Mouse (Mus musculus) myocyte (in vitro differentiated cells): ENCODE data around the gene Slc27a1. TPM values are rescaled to one million over a fixed set of nuclear protein-coding genes. Genes with fewer than 3 reads are reported as not detected.
A peak's percentile ranks its signal among the peaks of the same experiment; 100 is the strongest.

Source experiments
- H3K27me3 ChIP-seq: one replicate; pipeline ENCODE4 v1.6.1; 2011; ENCODE audit not compliant: control insufficient read depth, insufficient read depth, insufficient read length
- H3K36me3 ChIP-seq: one replicate; pipeline ENCODE4 v1.6.1; 2011; ENCODE audit not compliant: control insufficient read depth, insufficient read depth
- H3K4me2 ChIP-seq: one replicate; pipeline ENCODE4 v1.6.1; 2011; ENCODE audit warnings: low read depth, control low read depth
- H3K4me3 ChIP-seq: one replicate; pipeline ENCODE4 v1.5.1; 2011; ENCODE audit warnings: mild to moderate bottlenecking, control low read depth, moderate library complexity
- H3K79me2 ChIP-seq: one replicate; pipeline ENCODE4 v1.6.1; 2011; ENCODE audit not compliant: control insufficient read depth, insufficient read depth
- H3ac ChIP-seq: one replicate; pipeline ENCODE4 v1.6.1; 2011; ENCODE audit not compliant: control insufficient read depth, insufficient read length
- CEBPB ChIP-seq: IDR thresholded peaks from 2 replicates; pipeline ENCODE4 v1.6.1; 2011; ENCODE audit warnings: mild to moderate bottlenecking, moderate library complexity; ENCODE audit not compliant: poor library complexity, insufficient read depth, severe bottlenecking
- E2F4 ChIP-seq: IDR thresholded peaks from one replicate; pipeline ENCODE4 v1.6.1; 2011; ENCODE audit warnings: mild to moderate bottlenecking, control low read depth, moderate library complexity; ENCODE audit not compliant: insufficient read depth
- MAX ChIP-seq: IDR thresholded peaks from one replicate; pipeline ENCODE4 v1.6.1; 2011; ENCODE audit warnings: low read depth, mild to moderate bottlenecking, control low read depth
- MYOD1 ChIP-seq, 3 experiments: IDR thresholded peaks; one replicate each; pipeline ENCODE4 v1.6.1; 2011; ENCODE audit warnings: control low read depth in 2 of 3, low read depth in 2 of 3, mild to moderate bottlenecking in 2 of 3, moderate library complexity in 1 of 3; ENCODE audit not compliant: insufficient read length in 2 of 3, control insufficient read depth in 1 of 3
- MYOG ChIP-seq, 3 experiments: IDR thresholded peaks; one replicate each; pipeline ENCODE4 v1.6.1; 2011; ENCODE audit warnings: control low read depth in 2 of 3, low read depth in 2 of 3, mild to moderate bottlenecking in 2 of 3; ENCODE audit not compliant: insufficient read length in 2 of 3, control insufficient read depth in 1 of 3, insufficient read depth in 1 of 3
- POLR2A ChIP-seq: IDR thresholded peaks from one replicate; pipeline ENCODE4 v1.6.1; 2011; ENCODE audit warnings: low read depth, mild to moderate bottlenecking, control low read depth, moderate library complexity; ENCODE audit not compliant: insufficient read length
- POLR2AphosphoS2 ChIP-seq: IDR thresholded peaks from one replicate; pipeline ENCODE4 v1.6.1; 2011; ENCODE audit warnings: low read depth, control low read depth; ENCODE audit not compliant: insufficient read length
- REST ChIP-seq: IDR thresholded peaks from one replicate; pipeline ENCODE4 v1.6.1; 2011; ENCODE audit warnings: mild to moderate bottlenecking, control low read depth, moderate library complexity; ENCODE audit not compliant: insufficient read depth, insufficient read length
- SRF ChIP-seq: IDR thresholded peaks from one replicate; pipeline ENCODE4 v1.6.1; 2011; ENCODE audit warnings: low read depth; ENCODE audit not compliant: control insufficient read depth, insufficient read length
- TCF12 ChIP-seq: IDR thresholded peaks from one replicate; pipeline ENCODE4 v1.6.1; 2011; ENCODE audit warnings: mild to moderate bottlenecking, control low read depth; ENCODE audit not compliant: poor library complexity, insufficient read depth, severe bottlenecking
- TCF3 ChIP-seq: IDR thresholded peaks from one replicate; pipeline ENCODE4 v1.6.1; 2011; ENCODE audit warnings: low read depth, control low read depth; ENCODE audit not compliant: insufficient read length
- USF1 ChIP-seq: IDR thresholded peaks from one replicate; pipeline ENCODE4 v1.6.1; 2011; ENCODE audit warnings: low read depth, mild to moderate bottlenecking, control low read depth, moderate library complexity
- polyA plus RNA-seq: library from polyadenylated mRNA; unstranded; fragments of >200 nt; fragmentation: generic; extraction: Trizol; gene quantifications from one replicate; pipeline ENCODE4 v1.2.1, GENCODE M21; 2012; ENCODE audit warnings: missing spikeins

Slc27a1 gene
- polyA plus RNA-seq, 1 experiment = 33.9 TPM

DNA sequence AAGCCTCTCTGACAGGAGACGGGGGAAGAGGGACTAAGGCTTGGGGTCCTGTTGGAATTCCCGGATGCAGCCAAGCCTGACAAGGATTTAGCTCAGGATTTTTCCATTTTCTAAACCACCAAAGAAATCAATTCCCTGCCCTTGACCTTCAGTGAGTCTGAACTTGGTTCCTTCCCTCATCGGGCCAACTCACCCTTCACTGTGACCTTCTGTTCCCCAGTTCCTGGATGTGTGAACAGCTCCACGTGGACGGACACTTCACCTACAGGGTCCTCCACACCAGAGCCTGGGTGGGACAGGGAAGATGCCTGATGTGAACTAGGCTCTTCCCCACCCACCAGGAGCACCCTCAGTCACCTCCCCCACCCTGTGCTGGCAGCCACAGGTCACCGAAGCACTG is 62.1 kb downstream of the Slc27a1 start:
- Histone ChIP-seq H3ac (no peak overlapping the region), H3K27me3 (no peaks in the 10 kb centered on the region), H3K79me2 (no peaks in the 10 kb centered on the region), H3K4me3 (no peak overlapping the region), H3K4me2 (no peak overlapping the region), H3K36me3 (no peaks in the 10 kb centered on the region)
- no peak for TF ChIP-seq MYOG (IDR thresholded peaks at IDR 0.05; ENCODE audit: control insufficient read depth in 1 of 3, insufficient read depth in 1 of 3, insufficient read length in 2 of 3, low read depth in 2 of 3)
- no peak for TF ChIP-seq CEBPB
- TF ChIP-seq TCF3 = no peak
- TF ChIP-seq USF1 = no peak
- no peak for TF ChIP-seq POLR2AphosphoS2
- no peak for TF ChIP-seq TCF12
- no peak for TF ChIP-seq REST
- TF ChIP-seq MAX = no peak
- TF ChIP-seq SRF = no peak
- no peak for TF ChIP-seq POLR2A
- no peak for TF ChIP-seq MYOD1 (IDR thresholded peaks at IDR 0.05; ENCODE audit: control insufficient read depth in 1 of 3, insufficient read length in 2 of 3, low read depth in 2 of 3)
- no peak for TF ChIP-seq E2F4

- H3K4me3 ChIP-seq = no peak overlapping the region
- H3K4me2 ChIP-seq = no peak overlapping the region
- no peak for TF ChIP-seq POLR2AphosphoS2
- no peak for TF ChIP-seq MYOG (IDR thresholded peaks at IDR 0.05; ENCODE audit: control insufficient read depth in 1 of 3, insufficient read depth in 1 of 3, insufficient read length in 2 of 3, low read depth in 2 of 3)
- no peak for TF ChIP-seq MYOD1 (IDR thresholded peaks at IDR 0.05; ENCODE audit: control insufficient read depth in 1 of 3, insufficient read length in 2 of 3, low read depth in 2 of 3)
- no peak for TF ChIP-seq CEBPB
- no peak for TF ChIP-seq E2F4
- no peak for TF ChIP-seq REST
- no peak for TF ChIP-seq TCF12
- TF ChIP-seq USF1 = peak; percentile 74
- no peaks in the 10 kb centered on the region for H3K27me3 ChIP-seq
- no peak overlapping the region for H3ac ChIP-seq
- H3K79me2 ChIP-seq = no peaks in the 10 kb centered on the region
- H3K36me3 ChIP-seq = no peaks in the 10 kb centered on the region
Measured at GRCm38 (mm10) chr8:71631897-71632296, 63.2 kb downstream of the Slc27a1 start.

DNA sequence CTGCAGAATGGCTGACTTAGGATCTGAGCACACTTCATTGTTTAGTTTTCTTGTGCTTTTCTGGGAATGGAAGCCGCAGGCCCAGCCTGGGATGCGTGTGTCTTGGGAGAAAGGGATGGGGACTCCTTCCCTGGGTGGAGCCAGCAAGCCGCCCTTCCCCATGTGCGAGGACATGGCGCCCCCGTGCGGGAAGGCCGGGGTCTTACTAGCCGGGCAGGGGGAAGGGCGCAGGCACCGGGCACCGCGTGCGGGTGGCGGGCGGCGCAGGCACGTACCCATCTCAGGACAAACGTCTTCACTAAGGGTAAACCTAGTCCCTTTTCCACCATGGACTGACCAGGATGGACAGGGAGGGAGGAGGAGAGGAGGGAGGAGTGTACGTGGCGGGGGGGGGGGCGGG is 64.5 kb downstream of the Slc27a1 start:
- Histone ChIP-seq H3K79me2 (no peaks in the 10 kb centered on the region), H3K27me3 (no peaks in the 10 kb centered on the region), H3K4me2 (no peak overlapping the region), H3K4me3 (no peak overlapping the region), H3ac (no peak overlapping the region), H3K36me3 (no peaks in the 10 kb centered on the region)
- TF ChIP-seq MYOG (IDR thresholded peaks at IDR 0.05; ENCODE audit: control insufficient read depth in 1 of 3, insufficient read depth in 1 of 3, insufficient read length in 2 of 3, low read depth in 2 of 3) (no peak), SRF (no peak), CEBPB (no peak)

GRCm38 (mm10) chr8:71633981-71634667 is 65.4 kb downstream of the Slc27a1 start:
- TF ChIP-seq POLR2AphosphoS2 = no peak
- no peak for TF ChIP-seq E2F4
- TF ChIP-seq SRF = no peak
- TF ChIP-seq MYOD1 (IDR thresholded peaks at IDR 0.05; ENCODE audit: control insufficient read depth in 1 of 3, insufficient read length in 2 of 3, low read depth in 2 of 3) = no peak
- TF ChIP-seq POLR2A = no peak
- no peak for TF ChIP-seq TCF12
- TF ChIP-seq TCF3 = no peak
- no peak for TF ChIP-seq MYOG (IDR thresholded peaks at IDR 0.05; ENCODE audit: control insufficient read depth in 1 of 3, insufficient read depth in 1 of 3, insufficient read length in 2 of 3, low read depth in 2 of 3)
- no peak overlapping the region for H3K4me3 ChIP-seq
- no peaks in the 10 kb centered on the region for H3K79me2 ChIP-seq
- H3K4me2 ChIP-seq = no peak overlapping the region
- no peaks in the 10 kb centered on the region for H3K27me3 ChIP-seq
- no peak overlapping the region for H3ac ChIP-seq
- H3K36me3 ChIP-seq = no peaks in the 10 kb centered on the region

Other genes starting within 250 kb of the Slc27a1 start
- 180 TPM for gene Use1, start 202.0 kb upstream of the Slc27a1 start, polyA plus RNA-seq
- gene Ocel1, start 197.6 kb upstream of the Slc27a1 start, polyA plus RNA-seq = 15.2 TPM
- 62.3 TPM for gene Nr2f6, start 186.9 kb upstream of the Slc27a1 start, polyA plus RNA-seq
- 0.02 TPM for gene Ushbp1, start 173.1 kb upstream of the Slc27a1 start, polyA plus RNA-seq
- 108 TPM for gene Babam1, start 172.0 kb upstream of the Slc27a1 start, polyA plus RNA-seq
- gene Ankle1, start 162.9 kb upstream of the Slc27a1 start, polyA plus RNA-seq = 1.3 TPM
- gene Abhd8, start 105.2 kb upstream of the Slc27a1 start, polyA plus RNA-seq = 67.0 TPM
- 79.0 TPM for gene Mrpl34, start 103.9 kb upstream of the Slc27a1 start, polyA plus RNA-seq
- 117 TPM for gene Dda1, start 99.7 kb upstream of the Slc27a1 start, polyA plus RNA-seq
- gene Ano8, start 82.9 kb upstream of the Slc27a1 start, polyA plus RNA-seq = 27.5 TPM
- gene Gtpbp3, start 80.8 kb upstream of the Slc27a1 start, polyA plus RNA-seq = 17.5 TPM
- gene Plvap, start 57.1 kb upstream of the Slc27a1 start, polyA plus RNA-seq = 0.18 TPM
- gene Ccdc194, start 43.2 kb upstream of the Slc27a1 start, polyA plus RNA-seq = 0.04 TPM
- 33.9 TPM for gene Bst2, start 31.4 kb upstream of the Slc27a1 start, polyA plus RNA-seq
- gene Mvb12a, start 26.0 kb upstream of the Slc27a1 start, polyA plus RNA-seq = 61.5 TPM
- 0.20 TPM for gene Tmem221, start 10.0 kb upstream of the Slc27a1 start, polyA plus RNA-seq
- gene Nxnl1, start 2.3 kb upstream of the Slc27a1 start, polyA plus RNA-seq = 0.04 TPM
- gene Pgls, start 23.3 kb downstream of the Slc27a1 start, polyA plus RNA-seq = 248 TPM
- 2.9 TPM for gene Fam129c, start 28.8 kb downstream of the Slc27a1 start, polyA plus RNA-seq
- 87.0 TPM for gene Colgalt1, start 42.1 kb downstream of the Slc27a1 start, polyA plus RNA-seq
- gene Unc13a, start 102.9 kb downstream of the Slc27a1 start, polyA plus RNA-seq = 4.6 TPM
- 1.5 TPM for gene Jak3, start 107.4 kb downstream of the Slc27a1 start, polyA plus RNA-seq
- 0.13 TPM for gene Insl3, start 120.3 kb downstream of the Slc27a1 start, polyA plus RNA-seq
- gene B3gnt3, start 132.9 kb downstream of the Slc27a1 start, polyA plus RNA-seq = 0.01 TPM
- gene Fcho1, start 156.8 kb downstream of the Slc27a1 start, polyA plus RNA-seq = not detected